Mouse (Mus musculus): ENCODE results near the gene Dhx58.
"Not testable (repeated sequence)": the region's sequence is repeated elsewhere in the genome, so short reads cannot be mapped to it uniquely, and the experiment has no call there.

Gene Dhx58

GRCm38 (mm10) chr11:100700710-100701109, 3.4 kb downstream of the Dhx58 start:
- no peak for DNase-seq

- no peak for DNase-seq
Measured at GRCm38 (mm10) chr11:100697921-100698320, 6.2 kb downstream of the Dhx58 start.

- DNase-seq: peak; percentile 64
Measured at GRCm38 (mm10) chr11:100694926-100695325, 9.1 kb downstream of the Dhx58 start.

- no peak for DNase-seq
Measured at GRCm38 (mm10) chr11:100693154-100693553, 10.9 kb downstream of the Dhx58 start.

- DNase-seq: no peak
Measured at GRCm38 (mm10) chr11:100692164-100692616, 11.9 kb downstream of the Dhx58 start, which contains the start of gene Zfp385c. TSS of gene Zfp385c (minus strand) at chr11:100692455.

DNA sequence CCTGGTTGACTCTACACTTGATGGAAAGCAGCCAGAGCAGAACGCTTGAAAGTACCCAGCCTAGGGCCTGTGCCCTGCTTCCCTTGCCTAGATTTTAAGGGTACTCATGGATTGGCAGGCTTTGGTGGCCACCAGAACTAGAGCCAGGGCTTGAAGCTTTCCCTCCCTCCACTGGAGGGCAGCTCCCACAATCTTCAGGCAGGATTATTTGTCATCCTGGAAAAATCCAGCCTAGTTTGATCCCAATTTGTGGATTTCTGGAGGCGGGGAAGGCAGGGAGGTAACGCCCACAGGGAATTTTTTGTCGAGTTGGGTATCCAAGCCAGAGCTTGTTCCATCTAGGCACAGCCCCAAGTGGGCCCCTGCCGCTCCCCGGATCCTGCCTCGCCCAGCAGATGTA, 13.7 kb downstream of the Dhx58 start:
- no peak for DNase-seq

GRCm38 (mm10) chr11:100688443-100688842, 15.6 kb downstream of the Dhx58 start:
- DNase-seq: no peak

DNA sequence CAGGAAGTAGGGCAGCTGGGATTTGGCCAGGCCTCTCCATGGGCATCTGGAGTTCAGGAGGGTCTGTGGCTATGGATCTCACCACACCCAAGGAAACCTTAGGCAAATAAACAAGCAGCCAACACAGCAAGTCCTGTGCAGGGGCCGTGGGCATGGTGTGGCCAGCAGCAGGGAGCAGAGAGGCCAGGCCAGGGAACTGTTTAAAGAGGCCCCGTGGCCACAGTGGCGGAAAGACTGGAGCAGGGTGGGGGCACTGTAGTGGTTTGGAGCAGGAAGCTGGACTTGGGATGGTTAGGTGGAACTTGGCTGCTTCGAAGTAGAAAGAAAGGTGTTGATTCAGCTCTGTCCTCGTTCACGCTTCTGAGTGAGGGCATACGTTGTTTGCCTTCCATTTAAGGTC, 16.8 kb downstream of the Dhx58 start:
- DNase-seq: no peak

DNA sequence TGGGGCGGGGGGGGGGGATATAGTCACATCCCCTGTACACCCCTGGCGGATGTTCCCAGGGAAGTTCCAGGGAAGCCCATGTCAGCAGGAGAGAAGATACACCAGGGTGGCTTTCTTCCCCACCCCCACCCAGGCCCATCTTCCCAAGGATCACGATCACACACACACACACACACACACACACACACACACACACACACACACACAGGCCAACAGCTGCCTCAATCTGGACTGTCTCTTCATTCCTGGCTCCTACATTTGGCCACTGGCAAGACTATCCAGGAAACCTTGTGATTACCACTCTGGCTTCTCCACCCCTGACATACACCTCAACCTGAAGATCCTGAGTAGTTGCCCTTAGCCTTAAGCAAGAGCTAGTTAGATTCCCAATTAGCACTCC, 18.7 kb downstream of the Dhx58 start:
- no peak for DNase-seq

DNA sequence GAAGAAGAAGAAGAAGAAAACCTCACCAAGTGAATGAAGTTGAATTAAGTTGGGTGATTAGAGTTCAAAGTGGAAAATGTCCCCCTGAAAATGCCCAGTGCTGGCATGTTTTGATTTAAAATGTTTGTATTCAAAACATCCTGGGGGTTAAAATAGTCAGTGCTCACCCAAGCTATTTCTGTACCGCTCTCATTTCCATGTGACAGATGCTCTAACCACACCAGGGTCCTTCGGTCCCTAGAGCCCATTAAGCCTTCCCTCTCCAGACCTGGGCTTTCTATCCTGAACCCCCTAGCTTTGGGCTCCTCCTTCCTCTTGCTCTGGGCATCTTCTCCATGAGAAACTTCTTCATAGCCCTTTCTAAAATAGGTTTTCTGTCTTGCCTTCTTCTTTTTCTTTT, 20.0 kb downstream of the Dhx58 start:
- no peak for DNase-seq

DNA sequence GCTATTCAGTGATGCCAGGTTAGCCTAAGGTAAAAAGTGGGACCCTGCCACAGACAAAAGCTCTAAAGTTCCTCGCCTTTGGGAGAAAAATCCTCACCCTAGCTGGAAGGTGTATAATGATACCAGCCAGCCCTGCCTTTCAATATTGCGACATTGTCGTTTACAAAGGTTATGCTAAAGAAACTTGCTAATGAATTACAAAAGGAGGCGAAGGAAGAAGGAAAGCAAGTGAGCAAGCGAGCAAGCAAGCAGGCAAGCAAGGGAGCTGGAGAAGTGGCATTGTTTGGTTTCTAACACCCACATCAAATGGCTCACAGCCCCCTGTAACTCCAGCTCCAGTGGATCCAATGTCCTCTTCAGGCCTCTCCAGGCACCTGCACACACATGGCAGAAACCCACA, 21.5 kb downstream of the Dhx58 start:
- no peak for DNase-seq

DNA sequence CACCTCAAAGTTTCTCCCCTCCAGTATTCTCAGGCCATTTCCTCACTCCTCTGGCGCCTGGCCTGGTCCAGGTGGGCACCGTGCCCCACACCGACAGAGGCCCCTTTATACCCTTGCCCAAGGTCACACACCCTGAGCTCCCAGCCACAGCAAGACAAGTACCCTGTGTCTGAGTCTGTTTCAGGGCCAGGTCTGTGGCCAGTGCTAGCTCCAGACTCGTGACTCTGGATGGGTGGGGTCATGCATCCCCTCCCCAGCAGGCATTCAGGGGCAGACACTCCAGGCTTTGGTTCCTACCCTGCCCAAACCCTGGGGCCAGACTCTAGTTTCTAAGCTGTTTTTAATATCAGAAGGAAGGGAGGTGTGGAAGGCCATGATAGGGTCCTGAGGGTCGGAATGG, 22.2 kb downstream of the Dhx58 start:
- no peak for DNase-seq

DNA sequence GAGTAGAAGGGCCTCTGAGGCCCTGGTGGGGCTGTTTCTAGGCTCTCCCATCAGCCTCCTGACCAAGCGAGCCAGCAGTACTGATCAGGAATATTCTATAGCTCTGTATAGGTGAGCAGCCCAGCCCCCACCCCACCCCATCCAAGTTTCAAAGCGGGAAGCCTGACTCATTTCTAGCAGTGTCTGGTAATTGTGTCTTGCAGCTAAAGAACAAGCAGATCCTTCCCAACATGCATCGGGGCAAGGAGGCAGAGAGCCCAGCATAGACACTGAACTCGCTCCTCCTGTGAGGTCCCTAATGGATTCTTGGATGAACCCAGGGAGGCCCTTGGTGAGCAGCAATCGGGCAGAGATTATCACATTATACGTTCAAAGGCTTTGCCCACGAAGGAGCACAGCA, 26.3 kb downstream of the Dhx58 start:
- DNase-seq: peak; percentile 61

DNA sequence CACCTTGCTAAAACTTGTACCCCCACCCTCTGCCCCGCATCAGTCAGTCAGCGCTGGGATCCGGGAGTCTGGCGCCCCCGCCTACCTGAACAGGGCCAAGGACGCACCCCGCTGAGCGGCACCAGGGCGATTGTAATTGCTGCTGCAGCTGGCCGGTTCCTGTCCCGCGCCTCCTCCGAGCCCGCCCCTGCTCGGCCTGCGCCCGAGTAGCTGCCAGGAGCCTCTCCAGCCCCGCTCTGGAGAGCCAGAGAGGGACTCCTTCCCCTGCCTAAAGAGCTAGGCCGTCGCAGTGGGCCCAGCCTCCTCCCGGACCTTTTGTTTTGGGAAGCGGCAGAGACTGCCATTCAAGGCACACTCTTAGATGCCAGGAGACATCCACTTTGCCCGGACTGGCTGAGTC, 30.9 kb downstream of the Dhx58 start:
- DNase-seq: peak; percentile 13

DNA sequence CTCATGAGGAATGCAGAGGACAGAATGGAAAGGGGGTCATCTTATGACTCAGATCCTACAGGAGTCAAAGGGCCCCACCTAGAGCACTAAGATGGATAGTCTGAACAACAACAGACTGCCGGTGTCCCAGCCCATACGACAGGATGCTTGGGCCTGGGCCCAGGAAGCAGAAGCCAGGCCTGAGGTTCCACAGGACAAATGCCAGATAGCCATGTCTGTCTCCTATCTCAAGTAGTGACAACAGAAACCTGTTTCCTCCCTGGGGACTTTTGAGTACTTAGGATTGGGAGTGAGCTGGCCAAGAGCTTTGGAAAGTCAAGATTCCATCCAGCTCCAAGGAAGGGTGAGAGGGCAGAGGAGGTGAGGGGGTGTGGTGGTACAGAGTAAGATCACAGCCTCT, 32.1 kb downstream of the Dhx58 start:
- no peak for DNase-seq

DNA sequence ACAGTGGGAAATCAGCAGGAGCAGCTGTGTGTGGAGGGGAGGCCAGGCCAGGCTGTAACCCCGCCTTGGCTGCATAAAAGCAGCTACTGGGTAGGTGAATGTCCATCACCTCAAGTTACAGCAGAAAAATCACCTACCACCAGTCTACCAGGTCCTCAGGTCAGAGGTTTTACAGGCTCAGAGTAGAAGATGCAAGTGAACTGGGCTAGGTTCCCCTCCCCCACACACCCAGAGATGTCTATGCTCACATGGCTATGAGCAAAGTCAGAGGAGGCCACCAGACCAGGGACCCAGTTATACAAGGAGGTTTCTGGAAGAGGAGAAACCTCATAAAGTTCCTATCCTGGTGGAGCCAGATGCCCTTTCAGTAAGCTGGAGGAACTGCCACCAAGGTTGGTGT, 33.0 kb downstream of the Dhx58 start:
- no peak for DNase-seq

GRCm38 (mm10) chr11:100659806-100660205, 44.3 kb downstream of the Dhx58 start:
- no peak for DNase-seq

DNA sequence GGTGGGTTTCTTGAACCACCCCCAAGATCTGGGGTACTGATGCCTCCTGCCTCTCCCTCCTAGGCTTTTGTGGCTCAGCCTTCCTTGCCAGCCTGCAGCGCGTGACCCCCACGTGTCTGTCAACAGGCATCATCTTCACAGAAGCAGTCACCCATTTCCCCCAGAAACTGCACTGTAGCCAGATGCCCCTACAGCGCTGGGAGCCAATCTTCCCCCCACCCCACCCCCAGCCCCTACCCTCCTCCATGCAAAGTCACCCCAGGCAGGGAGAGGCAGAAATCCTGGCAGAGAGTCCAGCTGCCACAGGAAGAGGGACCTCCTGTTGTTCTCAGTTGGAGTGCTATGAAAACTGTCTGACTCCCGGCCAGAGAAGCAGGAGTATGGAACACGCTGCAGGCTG, 47.6 kb downstream of the Dhx58 start:
- DNase-seq: no peak

GRCm38 (mm10) chr11:100655589-100655988, 48.5 kb downstream of the Dhx58 start:
- not testable (repeated sequence) for DNase-seq

DNA sequence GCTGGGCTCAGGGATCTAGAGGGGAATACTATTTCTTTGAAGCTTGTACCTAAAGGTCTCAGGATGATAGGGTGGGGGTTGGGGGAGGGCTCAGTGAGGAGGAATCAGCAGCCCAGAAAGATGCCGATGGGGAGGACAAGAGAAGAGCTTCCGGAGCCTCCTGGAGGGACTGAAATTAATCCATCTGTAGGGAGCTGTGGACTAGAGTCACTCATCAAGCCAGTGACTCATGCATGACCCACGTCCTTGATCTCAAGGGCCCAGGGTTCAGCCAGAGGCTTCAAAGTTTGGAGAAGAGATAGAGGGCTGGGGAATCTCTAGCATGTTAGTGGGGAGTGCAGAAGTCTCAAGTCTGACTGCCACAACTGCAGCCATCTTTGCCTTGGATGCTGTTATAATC, 52.3 kb downstream of the Dhx58 start:
- DNase-seq: no peak

DNA sequence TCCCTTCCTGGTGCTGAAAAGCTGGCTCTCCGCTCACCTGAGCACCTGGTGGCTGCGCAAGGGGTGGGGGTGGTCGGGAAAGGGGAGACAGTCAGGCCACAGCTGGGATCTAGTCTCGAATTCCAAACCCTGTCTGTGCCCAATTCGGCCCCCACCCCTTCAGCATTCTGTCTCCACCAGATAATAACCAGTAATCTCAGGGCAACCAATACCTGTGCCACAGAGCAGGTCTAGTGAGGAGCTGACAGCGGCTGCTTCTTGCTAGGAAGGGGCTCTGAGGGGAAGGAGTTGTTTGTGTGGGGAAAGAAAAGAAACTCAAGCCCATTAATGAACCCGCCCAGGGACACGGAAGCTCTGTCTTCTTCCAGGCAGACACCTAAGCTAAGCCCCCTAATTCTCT, 52.9 kb downstream of the Dhx58 start:
- no peak for DNase-seq

DNA sequence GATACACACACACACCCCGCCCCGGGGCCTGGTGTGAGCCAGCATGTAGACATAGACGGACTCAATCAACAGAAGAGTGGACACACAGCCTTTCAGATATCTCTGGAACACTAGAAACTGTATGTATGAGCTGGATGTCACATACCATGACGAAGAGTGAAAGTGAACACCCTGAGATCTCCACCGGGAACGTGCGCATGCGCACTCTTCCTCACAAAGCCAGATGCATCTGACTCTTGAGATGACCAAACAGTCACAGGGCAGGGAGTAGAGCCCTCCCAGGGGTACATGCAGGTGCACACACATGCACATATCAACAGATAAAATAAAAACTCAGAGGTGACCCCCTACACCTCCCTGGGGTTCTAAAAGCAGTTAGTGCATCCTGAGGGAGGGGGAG, 55.7 kb downstream of the Dhx58 start:
- DNase-seq: no peak

DNA sequence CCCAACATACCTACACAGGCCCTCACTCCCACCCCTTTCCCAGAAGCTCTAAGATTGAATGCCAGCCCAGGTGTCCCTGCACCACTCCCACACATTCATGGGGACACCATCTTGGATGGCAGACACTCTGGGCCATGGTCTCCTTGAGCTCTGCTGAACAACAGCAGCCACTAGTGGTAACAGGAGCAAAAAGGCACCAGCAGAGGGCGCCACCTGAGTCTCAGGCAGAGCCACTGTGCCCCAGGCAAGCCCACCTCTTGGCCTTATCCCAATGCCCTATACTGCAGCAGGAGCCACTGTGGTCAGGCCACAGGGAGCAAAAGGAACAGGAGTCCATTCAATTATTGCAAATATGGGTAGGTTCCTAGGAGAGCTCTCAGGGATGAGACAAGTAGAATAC, 57.8 kb downstream of the Dhx58 start:
- no peak for DNase-seq

Data from right cerebral cortex, adult 18-20 months (tissue).